Mouse (Mus musculus) heart, embryonic 11.5 days (tissue): ENCODE results near the gene Klk7. TPM values are rescaled to one million over a fixed set of nuclear protein-coding genes. Genes with fewer than 3 reads are reported as not detected.

ENCODE experiments used
- ATAC-seq: fragments of 200-750 bp; cut with Nextera tagmentation; replicated peaks from 2 replicates; pipeline ENCODE4 v1.8.0; 2017; ENCODE audit warnings: moderate library complexity; ENCODE audit not compliant: insufficient number of reproducible peaks, low FRiP score, low TSS enrichment
- H3K27ac ChIP-seq: fragments of 300-500 bp; sonication (generic); 2 replicates; pipeline ENCODE4 v1.5.1; 2014; ENCODE audit warnings: mild to moderate bottlenecking, low read depth, low read length
- H3K27me3 ChIP-seq: fragments of 300-500 bp; sonication (generic); 2 replicates; pipeline ENCODE4 v1.6.1; 2014; ENCODE audit warnings: mild to moderate bottlenecking, low read length, mixed read lengths; ENCODE audit not compliant: control insufficient read depth, insufficient read depth
- H3K36me3 ChIP-seq: fragments of 300-500 bp; sonication (generic); 2 replicates; pipeline ENCODE4 v1.6.1; 2014; ENCODE audit warnings: mild to moderate bottlenecking, low read length, moderate library complexity, mixed read lengths; ENCODE audit not compliant: control insufficient read depth, insufficient read depth
- H3K4me1 ChIP-seq: fragments of 300-500 bp; sonication (generic); 2 replicates; pipeline ENCODE4 v1.6.1; 2014; ENCODE audit warnings: low read length; ENCODE audit not compliant: control insufficient read depth, insufficient read depth
- H3K4me2 ChIP-seq: fragments of 300-500 bp; sonication (generic); 2 replicates; pipeline ENCODE4 v1.6.1; 2014; ENCODE audit warnings: mild to moderate bottlenecking, moderate library complexity
- H3K4me3 ChIP-seq: fragments of 300-500 bp; sonication (generic); 2 replicates; pipeline ENCODE4 v1.5.1; 2014; ENCODE audit warnings: low read depth, low read length
- H3K9ac ChIP-seq: fragments of 300-500 bp; sonication (generic); 2 replicates; pipeline ENCODE4 v1.6.1; 2014; ENCODE audit warnings: mild to moderate bottlenecking, low read depth, low read length, moderate library complexity
- H3K9me3 ChIP-seq: fragments of 300-500 bp; sonication (generic); replicated peaks from 2 replicates; pipeline ENCODE4 v1.6.1; 2016; ENCODE audit warnings: low read length; ENCODE audit not compliant: control insufficient read depth
- WGBS: fragments of 180-500 bp; shearing (Covaris S2); extraction: QIAGEN DNeasy Blood & Tissue Kit; methylation state at CpG from one replicate; pipeline ENCODE4 v1.1.7; 2014; ENCODE audit not compliant: insufficient replicate concordance; 5-methylcytosine and 5-hydroxymethylcytosine counted together
- polyA plus RNA-seq: library from polyadenylated mRNA; unstranded; fragments of >200 nt; fragmentation: Nextera tagmentation; extraction: Ambion mirVana; gene quantifications from 2 replicates; pipeline ENCODE4 v1.2.1, GENCODE M21; 2014

Klk7 gene
- polyA plus RNA-seq, 1 experiment from 2014 or later = 0.09 TPM

GRCm38 (mm10) chr7:43851616-43852015 is 40.5 kb downstream of the Klk7 start:
- no peaks in the 10 kb centered on the region for H3K27me3 ChIP-seq
- ATAC-seq = no peak
- no peaks in the 10 kb centered on the region for H3K9me3 ChIP-seq
- no peaks in the 10 kb centered on the region for H3K4me1 ChIP-seq
- WGBS = 81% methylated on average over 6 of the region's 6 CpGs
- H3K4me2 ChIP-seq = no peak overlapping the region
- no peak overlapping the region for H3K9ac ChIP-seq
- no peak overlapping the region for H3K27ac ChIP-seq
- no peak overlapping the region for H3K4me3 ChIP-seq
- H3K36me3 ChIP-seq = no peaks in the 10 kb centered on the region

GRCm38 (mm10) chr7:43854642-43855380 is 43.7 kb downstream of the Klk7 start:
- H3K4me3 ChIP-seq = no peak overlapping the region
- no peaks in the 10 kb centered on the region for H3K9me3 ChIP-seq
- H3K9ac ChIP-seq = no peak overlapping the region
- no peaks in the 10 kb centered on the region for H3K4me1 ChIP-seq
- no peak for ATAC-seq
- no peak overlapping the region for H3K27ac ChIP-seq
- H3K4me2 ChIP-seq = no peak overlapping the region
- 71% methylated on average over 9 of the region's 9 CpGs for WGBS
- no peaks in the 10 kb centered on the region for H3K27me3 ChIP-seq
- no peaks in the 10 kb centered on the region for H3K36me3 ChIP-seq

GRCm38 (mm10) chr7:43855709-43856108 is 44.6 kb downstream of the Klk7 start:
- no peaks in the 10 kb centered on the region for H3K4me1 ChIP-seq
- no peaks in the 10 kb centered on the region for H3K27me3 ChIP-seq
- no peak for ATAC-seq
- no peak overlapping the region for H3K4me2 ChIP-seq
- 51% methylated on average over 3 of the region's 3 CpGs for WGBS
- H3K4me3 ChIP-seq = no peak overlapping the region
- no peak overlapping the region for H3K27ac ChIP-seq
- H3K9me3 ChIP-seq = no peaks in the 10 kb centered on the region
- no peak overlapping the region for H3K9ac ChIP-seq
- no peaks in the 10 kb centered on the region for H3K36me3 ChIP-seq

- Histone ChIP-seq H3K27ac (no peak overlapping the region), H3K4me3 (no peak overlapping the region), H3K4me2 (no peak overlapping the region), H3K9ac (no peak overlapping the region), H3K4me1 (no peaks in the 10 kb centered on the region), H3K36me3 (no peaks in the 10 kb centered on the region), H3K27me3 (no peaks in the 10 kb centered on the region), H3K9me3 (no peaks in the 10 kb centered on the region)
- 73% methylated on average over 7 of the region's 7 CpGs for whole genome bisulfite sequencing
- no peak for ATAC-seq
Measured at GRCm38 (mm10) chr7:43856307-43856706, 45.2 kb downstream of the Klk7 start.

- Histone ChIP-seq H3K27me3 (no peaks in the 10 kb centered on the region), H3K4me2 (no peak overlapping the region), H3K36me3 (no peaks in the 10 kb centered on the region), H3K4me1 (no peaks in the 10 kb centered on the region), H3K4me3 (no peak overlapping the region), H3K9me3 (no peaks in the 10 kb centered on the region), H3K9ac (no peak overlapping the region), H3K27ac (no peak overlapping the region)
- 88% methylated on average over 12 of the region's 12 CpGs for WGBS
- ATAC-seq = no peak
Measured at GRCm38 (mm10) chr7:43857501-43857900, 46.4 kb downstream of the Klk7 start.

GRCm38 (mm10) chr7:43860411-43860810 is 49.3 kb downstream of the Klk7 start:
- 77% methylated on average over 8 of the region's 8 CpGs for WGBS
- Histone ChIP-seq H3K27me3 (no peaks in the 10 kb centered on the region), H3K27ac (no peak overlapping the region), H3K9ac (no peak overlapping the region), H3K4me3 (no peak overlapping the region), H3K36me3 (no peaks in the 10 kb centered on the region), H3K9me3 (no peaks in the 10 kb centered on the region), H3K4me1 (no peaks in the 10 kb centered on the region), H3K4me2 (no peak overlapping the region)
- no peak for ATAC-seq

Other genes with a start within 250 kb of the Klk7 start
- gene Zfp658, start 249.0 kb upstream of the Klk7 start, polyA plus RNA-seq = 1.2 and 1.9 TPM in 2 replicates
- gene Zfp719, start 231.7 kb upstream of the Klk7 start, polyA plus RNA-seq = 8.0 TPM in 2 replicates
- gene Zfp819, start 204.1 kb upstream of the Klk7 start, polyA plus RNA-seq = 0.21 TPM in 1 of 2 replicates, not detected in the other
- not detected in 2 replicates for gene Ceacam18, start 176.6 kb upstream of the Klk7 start, polyA plus RNA-seq
- 0.23 and 0.37 TPM in 2 replicates for gene Siglece, start 151.1 kb upstream of the Klk7 start, polyA plus RNA-seq
- gene Ctu1, start 139.3 kb upstream of the Klk7 start, polyA plus RNA-seq = 4.2 and 5.1 TPM in 2 replicates
- not detected in 2 replicates for gene Klk14, start 120.9 kb upstream of the Klk7 start, polyA plus RNA-seq
- gene Klk13, start 98.7 kb upstream of the Klk7 start, polyA plus RNA-seq = 0.70 and 0.83 TPM in 2 replicates
- gene Klk12, start 42.4 kb upstream of the Klk7 start, polyA plus RNA-seq = not detected in 2 replicates
- not detected in 2 replicates for gene Klk11, start 36.7 kb upstream of the Klk7 start, polyA plus RNA-seq
- gene Klk10, start 30.3 kb upstream of the Klk7 start, polyA plus RNA-seq = 0.26 TPM in 1 of 2 replicates, not detected in the other
- not detected in 2 replicates for gene Klk9, start 19.4 kb upstream of the Klk7 start, polyA plus RNA-seq
- gene Klk8, start 13.7 kb upstream of the Klk7 start, polyA plus RNA-seq = 26.3 and 32.1 TPM in 2 replicates
- gene Klk6, start 13.2 kb downstream of the Klk7 start, polyA plus RNA-seq = not detected in 2 replicates
- not detected in 2 replicates for gene Klk5, start 30.7 kb downstream of the Klk7 start, polyA plus RNA-seq
- not detected in 2 replicates for gene Klk4, start 69.9 kb downstream of the Klk7 start, polyA plus RNA-seq
- gene Klk15, start 122.4 kb downstream of the Klk7 start, polyA plus RNA-seq = not detected in 2 replicates
- not detected in 2 replicates for gene Klk1b8, start 139.4 kb downstream of the Klk7 start, polyA plus RNA-seq
- gene Klk1b1, start 155.5 kb downstream of the Klk7 start, polyA plus RNA-seq = not detected in 2 replicates
- gene Klk1b9, start 164.8 kb downstream of the Klk7 start, polyA plus RNA-seq = not detected in 2 replicates
- not detected in 2 replicates for gene Klk1b11, start 184.6 kb downstream of the Klk7 start, polyA plus RNA-seq
- gene Klk1b26, start 200.9 kb downstream of the Klk7 start, polyA plus RNA-seq = not detected in 2 replicates
- gene Klk1b27, start 241.0 kb downstream of the Klk7 start, polyA plus RNA-seq = not detected in 2 replicates